Mouse (Mus musculus) kidney, adult 2 months (tissue): ENCODE data around the gene Ppp2r3a.

Experiments
- CTCF ChIP-seq: fragments of 200-500 bp; conservative IDR thresholded peaks from 2 replicates; pipeline ENCODE4 v1.5.1; 2011; ENCODE audit warnings: low read depth, mild to moderate bottlenecking, control low read depth, low read length, moderate library complexity, mixed read lengths; ENCODE audit not compliant: insufficient read depth, insufficient read length
- POLR2A ChIP-seq: fragments of 200-500 bp; IDR thresholded peaks from one replicate; pipeline ENCODE4 v1.6.1; 2011; ENCODE audit warnings: low read depth, low read length, control low read depth

DNA sequence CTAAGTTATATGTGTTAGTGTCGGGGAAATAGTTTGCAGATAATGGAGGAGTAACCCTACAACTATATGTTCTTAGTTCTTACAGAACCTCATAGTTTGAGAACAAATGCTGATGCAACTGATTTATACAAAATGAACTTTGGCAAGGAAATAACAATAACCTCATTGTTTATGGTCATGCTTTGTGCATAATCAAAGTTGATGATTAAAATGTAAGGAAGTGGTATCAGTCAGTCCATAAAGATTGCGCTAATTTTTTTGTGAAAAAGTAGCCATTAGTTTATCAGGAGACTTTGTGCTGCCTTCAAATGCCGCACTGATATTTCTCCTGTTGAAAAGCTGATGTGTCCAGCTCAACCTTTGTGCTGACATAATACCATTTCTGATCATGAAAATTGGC is 149.3 kb downstream of the Ppp2r3a start:
- TF ChIP-seq CTCF (no peak), POLR2A (no peak)
